Mouse (Mus musculus): ENCODE measurements around the gene Haus2. TPM values are rescaled to one million over a fixed set of nuclear protein-coding genes. Genes with fewer than 3 reads are reported as not detected.
A peak's percentile ranks its signal among the peaks of the same experiment; 100 is the strongest.

Haus2 gene
- polyA plus RNA-seq, 1 experiment from 2014 or later: 11.6 TPM

DNA sequence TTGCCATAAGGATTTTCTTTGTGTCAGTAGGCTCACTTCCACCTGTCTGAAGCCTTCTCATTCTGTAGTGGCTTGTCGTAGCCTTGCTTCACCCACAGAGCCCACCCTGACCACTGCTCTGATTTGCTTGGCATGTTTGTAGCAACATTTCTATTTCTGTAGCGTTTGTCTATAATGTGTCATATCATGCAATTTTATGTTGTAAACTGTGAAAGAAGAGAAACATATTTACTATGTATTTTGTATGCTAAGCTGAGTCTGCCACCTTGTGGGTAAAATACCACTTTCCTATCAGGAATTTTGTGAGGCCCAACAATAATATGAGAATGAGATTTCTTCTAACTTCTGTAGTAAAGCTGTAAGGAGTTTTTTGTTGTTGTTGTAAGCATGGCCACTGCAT lies 61.1 kb downstream of the Haus2 start:
- no peak for ATAC-seq
- Histone ChIP-seq H3K4me1 (replicated peaks; ENCODE audit: control insufficient read depth, insufficient read depth, low read length) (no peaks in the 10 kb centered on the region), H3K9me3 (ENCODE audit: control insufficient read depth) (no peaks in the 10 kb centered on the region), H3K27ac (ENCODE audit: low read depth, low read length) (no peak overlapping the region), H3K4me2 (replicated peaks; ENCODE audit: low read depth) (no peak overlapping the region), H3K4me3 (ENCODE audit: low read depth, low read length) (no peak overlapping the region), H3K9ac (ENCODE audit: low read depth, low read length) (no peak overlapping the region), H3K27me3 (replicated peaks; ENCODE audit: control insufficient read depth, insufficient read depth, low read length) (no peaks in the 10 kb centered on the region), H3K36me3 (ENCODE audit: control insufficient read depth, insufficient read depth) (no peaks in the 10 kb centered on the region)
- WGBS: 68% methylated on average over 2 of the region's 2 CpGs
- TF ChIP-seq CTCF (IDR thresholded peaks at IDR 0.05; ENCODE audit: low read depth): peak; percentile 68

Other genes with a start within 250 kb of the Haus2 start
- 9.0 and 11.1 TPM in 2 replicates for gene Ganc, start 205.5 kb upstream of the Haus2 start, polyA plus RNA-seq (2015; fragmentation: Nextera tagmentation; extraction: Ambion mirVana)
- 8.0 and 8.8 TPM in 2 replicates for gene Tmem87a, start 205.3 kb upstream of the Haus2 start, polyA plus RNA-seq (2015; fragmentation: Nextera tagmentation; extraction: Ambion mirVana)
- gene Capn3, start 153.4 kb upstream of the Haus2 start, polyA plus RNA-seq (2015; fragmentation: Nextera tagmentation; extraction: Ambion mirVana): 0.55 and 0.61 TPM in 2 replicates
- gene Zfp106, start 45.5 kb upstream of the Haus2 start, polyA plus RNA-seq (2015; fragmentation: Nextera tagmentation; extraction: Ambion mirVana): 24.8 and 27.0 TPM in 2 replicates
- 39.0 and 43.0 TPM in 2 replicates for gene Snap23, start 41.7 kb upstream of the Haus2 start, polyA plus RNA-seq (2015; fragmentation: Nextera tagmentation; extraction: Ambion mirVana)
- 23.6 and 24.7 TPM in 2 replicates for gene Lrrc57, start 137 bp downstream of the Haus2 start, polyA plus RNA-seq (2015; fragmentation: Nextera tagmentation; extraction: Ambion mirVana)
- 1.6 and 2.4 TPM in 2 replicates for gene Stard9, start 19.7 kb downstream of the Haus2 start, polyA plus RNA-seq (2015; fragmentation: Nextera tagmentation; extraction: Ambion mirVana)
- gene Cdan1, start 240.7 kb downstream of the Haus2 start, polyA plus RNA-seq (2015; fragmentation: Nextera tagmentation; extraction: Ambion mirVana): 1.9 and 2.9 TPM in 2 replicates
- gene Ttbk2, start 241.2 kb downstream of the Haus2 start, polyA plus RNA-seq (2015; fragmentation: Nextera tagmentation; extraction: Ambion mirVana): 2.0 and 2.3 TPM in 2 replicates